Mouse (Mus musculus) myocyte (in vitro differentiated cells): ENCODE measurements at regions not wholly inside any gene's neighbourhood (a gene's known extent, or its start where the extent isn't known, plus 50 kb on each side); places are given as distances from the start of the nearest gene placed in this dataset.

Experiments
- H3K27me3 ChIP-seq: one replicate; pipeline ENCODE4 v1.6.1; 2011; ENCODE audit not compliant: control insufficient read depth, insufficient read depth, insufficient read length
- H3K36me3 ChIP-seq: one replicate; pipeline ENCODE4 v1.6.1; 2011; ENCODE audit not compliant: control insufficient read depth, insufficient read depth
- H3K4me2 ChIP-seq: one replicate; pipeline ENCODE4 v1.6.1; 2011; ENCODE audit warnings: low read depth, control low read depth
- H3K4me3 ChIP-seq: one replicate; pipeline ENCODE4 v1.5.1; 2011; ENCODE audit warnings: mild to moderate bottlenecking, control low read depth, moderate library complexity
- H3K79me2 ChIP-seq: one replicate; pipeline ENCODE4 v1.6.1; 2011; ENCODE audit not compliant: control insufficient read depth, insufficient read depth
- H3ac ChIP-seq: one replicate; pipeline ENCODE4 v1.6.1; 2011; ENCODE audit not compliant: control insufficient read depth, insufficient read length
- CEBPB ChIP-seq: IDR thresholded peaks from 2 replicates; pipeline ENCODE4 v1.6.1; 2011; ENCODE audit warnings: mild to moderate bottlenecking, moderate library complexity; ENCODE audit not compliant: poor library complexity, insufficient read depth, severe bottlenecking
- E2F4 ChIP-seq: IDR thresholded peaks from one replicate; pipeline ENCODE4 v1.6.1; 2011; ENCODE audit warnings: mild to moderate bottlenecking, control low read depth, moderate library complexity; ENCODE audit not compliant: insufficient read depth
- MAX ChIP-seq: IDR thresholded peaks from one replicate; pipeline ENCODE4 v1.6.1; 2011; ENCODE audit warnings: low read depth, mild to moderate bottlenecking, control low read depth
- MYOD1 ChIP-seq, 3 experiments: IDR thresholded peaks; one replicate each; pipeline ENCODE4 v1.6.1; 2011; ENCODE audit warnings: control low read depth in 2 of 3, low read depth in 2 of 3, mild to moderate bottlenecking in 2 of 3, moderate library complexity in 1 of 3; ENCODE audit not compliant: insufficient read length in 2 of 3, control insufficient read depth in 1 of 3
- MYOG ChIP-seq, 3 experiments: IDR thresholded peaks; one replicate each; pipeline ENCODE4 v1.6.1; 2011; ENCODE audit warnings: control low read depth in 2 of 3, low read depth in 2 of 3, mild to moderate bottlenecking in 2 of 3; ENCODE audit not compliant: insufficient read length in 2 of 3, control insufficient read depth in 1 of 3, insufficient read depth in 1 of 3
- POLR2A ChIP-seq: IDR thresholded peaks from one replicate; pipeline ENCODE4 v1.6.1; 2011; ENCODE audit warnings: low read depth, mild to moderate bottlenecking, control low read depth, moderate library complexity; ENCODE audit not compliant: insufficient read length
- POLR2AphosphoS2 ChIP-seq: IDR thresholded peaks from one replicate; pipeline ENCODE4 v1.6.1; 2011; ENCODE audit warnings: low read depth, control low read depth; ENCODE audit not compliant: insufficient read length
- REST ChIP-seq: IDR thresholded peaks from one replicate; pipeline ENCODE4 v1.6.1; 2011; ENCODE audit warnings: mild to moderate bottlenecking, control low read depth, moderate library complexity; ENCODE audit not compliant: insufficient read depth, insufficient read length
- SRF ChIP-seq: IDR thresholded peaks from one replicate; pipeline ENCODE4 v1.6.1; 2011; ENCODE audit warnings: low read depth; ENCODE audit not compliant: control insufficient read depth, insufficient read length
- TCF12 ChIP-seq: IDR thresholded peaks from one replicate; pipeline ENCODE4 v1.6.1; 2011; ENCODE audit warnings: mild to moderate bottlenecking, control low read depth; ENCODE audit not compliant: poor library complexity, insufficient read depth, severe bottlenecking
- TCF3 ChIP-seq: IDR thresholded peaks from one replicate; pipeline ENCODE4 v1.6.1; 2011; ENCODE audit warnings: low read depth, control low read depth; ENCODE audit not compliant: insufficient read length
- USF1 ChIP-seq: IDR thresholded peaks from one replicate; pipeline ENCODE4 v1.6.1; 2011; ENCODE audit warnings: low read depth, mild to moderate bottlenecking, control low read depth, moderate library complexity

DNA sequence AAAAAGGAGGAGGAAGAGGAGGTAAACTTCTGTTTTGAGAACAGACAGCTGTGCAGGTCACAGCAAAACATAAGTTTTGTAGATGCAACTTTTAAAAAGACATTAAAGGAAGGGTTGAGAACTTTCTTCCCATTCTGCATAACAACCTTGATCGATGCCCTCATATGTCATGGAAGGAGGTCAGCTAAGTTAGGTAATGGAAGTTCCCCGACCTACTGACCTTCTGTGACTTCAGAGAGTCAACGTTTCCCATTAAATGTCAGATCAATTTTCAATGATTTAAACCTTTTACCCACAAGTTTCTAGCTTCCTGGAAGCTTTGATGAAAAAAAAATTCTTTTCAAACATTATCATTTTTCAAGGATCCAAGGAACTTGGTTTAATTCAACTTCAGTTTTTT is 153.2 kb downstream of the Nrip1 start:
- H3K4me3 ChIP-seq: no peak overlapping the region
- no peak overlapping the region for H3K4me2 ChIP-seq
- no peaks in the 10 kb centered on the region for H3K36me3 ChIP-seq
- TF ChIP-seq E2F4 (no peak), MYOG (IDR thresholded peaks at IDR 0.05; ENCODE audit: control insufficient read depth in 1 of 3, insufficient read depth in 1 of 3, insufficient read length in 2 of 3, low read depth in 2 of 3) (no peak), CEBPB (no peak), TCF3 (no peak), REST (no peak), MYOD1 (IDR thresholded peaks at IDR 0.05; ENCODE audit: control insufficient read depth in 1 of 3, insufficient read length in 2 of 3, low read depth in 2 of 3) (no peak), TCF12 (no peak), USF1 (no peak), SRF (no peak), MAX (no peak), POLR2AphosphoS2 (no peak), POLR2A (no peak)
- H3K79me2 ChIP-seq: no peaks in the 10 kb centered on the region
- no peaks in the 10 kb centered on the region for H3K27me3 ChIP-seq
- no peak overlapping the region for H3ac ChIP-seq

DNA sequence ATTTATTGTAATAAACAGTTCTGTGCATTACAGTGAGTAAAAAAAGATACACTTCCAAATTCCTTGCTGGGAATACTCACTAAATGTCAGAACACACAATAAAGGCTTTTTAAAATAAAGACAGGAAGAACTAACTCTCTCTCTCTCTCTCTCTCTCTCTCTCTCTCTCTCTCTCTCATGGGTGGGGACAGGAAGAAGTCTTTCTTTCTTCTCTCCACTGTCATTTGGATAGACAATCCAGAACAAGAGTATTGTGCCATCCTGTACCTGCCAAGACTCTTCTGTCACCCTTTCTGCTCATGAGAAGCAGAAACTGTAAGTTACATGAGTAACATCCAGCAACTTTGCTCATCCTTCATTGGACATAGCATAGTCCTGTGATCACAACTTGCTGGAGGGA is 154.4 kb downstream of the Nrip1 start:
- no peaks in the 10 kb centered on the region for H3K36me3 ChIP-seq
- no peak overlapping the region for H3ac ChIP-seq
- no peak for TF ChIP-seq POLR2AphosphoS2
- TF ChIP-seq E2F4: no peak
- TF ChIP-seq SRF: no peak
- no peak for TF ChIP-seq TCF12
- TF ChIP-seq TCF3: no peak
- TF ChIP-seq MYOG (IDR thresholded peaks at IDR 0.05; ENCODE audit: control insufficient read depth in 1 of 3, insufficient read depth in 1 of 3, insufficient read length in 2 of 3, low read depth in 2 of 3): no peak
- TF ChIP-seq USF1: no peak
- no peak for TF ChIP-seq MAX
- TF ChIP-seq POLR2A: no peak
- no peak for TF ChIP-seq CEBPB
- no peak for TF ChIP-seq MYOD1 (IDR thresholded peaks at IDR 0.05; ENCODE audit: control insufficient read depth in 1 of 3, insufficient read length in 2 of 3, low read depth in 2 of 3)
- no peak for TF ChIP-seq REST

GRCm38 (mm10) chr16:76218310-76219170 is 155.1 kb downstream of the Nrip1 start:
- no peaks in the 10 kb centered on the region for H3K27me3 ChIP-seq
- no peak overlapping the region for H3ac ChIP-seq
- no peak overlapping the region for H3K4me2 ChIP-seq
- no peak overlapping the region for H3K4me3 ChIP-seq
- TF ChIP-seq POLR2AphosphoS2: no peak
- TF ChIP-seq E2F4: no peak
- no peak for TF ChIP-seq POLR2A
- TF ChIP-seq USF1: no peak
- no peak for TF ChIP-seq TCF12
- H3K36me3 ChIP-seq: no peaks in the 10 kb centered on the region
- H3K79me2 ChIP-seq: no peaks in the 10 kb centered on the region

More for the DNA sequence above, 154.4 kb downstream of the Nrip1 start:
- no peaks in the 10 kb centered on the region for H3K27me3 ChIP-seq
- H3K79me2 ChIP-seq: no peaks in the 10 kb centered on the region
- no peak overlapping the region for H3K4me3 ChIP-seq
- no peak overlapping the region for H3K4me2 ChIP-seq

DNA sequence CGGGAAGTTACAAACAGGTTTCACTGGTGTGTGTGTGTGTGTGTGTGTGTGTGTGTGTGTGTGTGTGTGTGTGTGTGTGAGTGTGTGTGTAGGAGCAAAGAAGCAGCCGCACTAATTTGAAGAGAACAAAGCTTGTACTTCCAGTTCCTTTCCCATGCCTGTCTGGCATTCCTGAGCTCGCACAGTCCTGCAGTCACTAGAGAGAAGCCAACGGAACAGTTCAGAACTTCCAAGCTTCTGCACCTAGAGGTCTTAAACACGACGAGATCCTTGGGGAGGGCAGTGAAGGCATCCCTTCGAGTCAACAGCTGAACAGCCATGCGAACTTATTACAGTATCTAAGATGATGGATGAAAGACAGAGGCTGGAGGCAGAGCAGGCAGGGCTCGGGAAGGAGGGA is 157.4 kb downstream of the Nrip1 start:
- H3K79me2 ChIP-seq: no peaks in the 10 kb centered on the region
- H3K4me3 ChIP-seq: no peak overlapping the region
- TF ChIP-seq MYOD1 (IDR thresholded peaks at IDR 0.05; ENCODE audit: control insufficient read depth in 1 of 3, insufficient read length in 2 of 3, low read depth in 2 of 3) (no peak), MAX (no peak), TCF3 (no peak), REST (no peak), E2F4 (no peak), POLR2AphosphoS2 (no peak)
- H3K36me3 ChIP-seq: no peaks in the 10 kb centered on the region
- no peaks in the 10 kb centered on the region for H3K27me3 ChIP-seq
- no peak overlapping the region for H3K4me2 ChIP-seq
- no peak overlapping the region for H3ac ChIP-seq

DNA sequence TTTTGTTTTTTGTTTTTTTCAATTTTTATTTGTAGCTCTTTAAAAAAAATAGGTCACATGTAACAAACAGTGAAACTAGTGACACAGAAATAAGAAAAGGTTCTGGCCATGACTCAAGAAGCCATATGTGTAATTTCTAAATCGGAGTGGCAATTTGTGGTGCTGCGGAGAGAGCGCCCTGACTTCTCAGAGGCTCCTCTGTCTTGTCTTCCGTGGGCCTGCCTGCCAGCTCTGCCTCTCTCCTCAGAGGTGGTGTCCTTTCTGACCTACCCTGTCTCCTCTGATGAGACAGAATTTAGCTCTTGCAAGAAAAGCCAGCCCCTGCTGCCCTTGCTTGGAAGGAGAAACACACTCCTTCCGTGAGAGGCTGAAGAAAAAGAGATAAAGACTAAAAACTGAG is 158.1 kb downstream of the Nrip1 start:
- H3K4me2 ChIP-seq: no peak overlapping the region
- H3K36me3 ChIP-seq: no peaks in the 10 kb centered on the region
- H3K27me3 ChIP-seq: no peaks in the 10 kb centered on the region
- H3K4me3 ChIP-seq: no peak overlapping the region
- TF ChIP-seq POLR2A (no peak), E2F4 (no peak), TCF3 (no peak), MYOG (IDR thresholded peaks at IDR 0.05; ENCODE audit: control insufficient read depth in 1 of 3, insufficient read depth in 1 of 3, insufficient read length in 2 of 3, low read depth in 2 of 3) (no peak), TCF12 (no peak), MAX (no peak), MYOD1 (IDR thresholded peaks at IDR 0.05; ENCODE audit: control insufficient read depth in 1 of 3, insufficient read length in 2 of 3, low read depth in 2 of 3) (no peak), CEBPB (no peak), SRF (no peak), USF1 (no peak), POLR2AphosphoS2 (no peak), REST (no peak)
- H3ac ChIP-seq: no peak overlapping the region
- no peaks in the 10 kb centered on the region for H3K79me2 ChIP-seq
